In the genomic region with DNA sequence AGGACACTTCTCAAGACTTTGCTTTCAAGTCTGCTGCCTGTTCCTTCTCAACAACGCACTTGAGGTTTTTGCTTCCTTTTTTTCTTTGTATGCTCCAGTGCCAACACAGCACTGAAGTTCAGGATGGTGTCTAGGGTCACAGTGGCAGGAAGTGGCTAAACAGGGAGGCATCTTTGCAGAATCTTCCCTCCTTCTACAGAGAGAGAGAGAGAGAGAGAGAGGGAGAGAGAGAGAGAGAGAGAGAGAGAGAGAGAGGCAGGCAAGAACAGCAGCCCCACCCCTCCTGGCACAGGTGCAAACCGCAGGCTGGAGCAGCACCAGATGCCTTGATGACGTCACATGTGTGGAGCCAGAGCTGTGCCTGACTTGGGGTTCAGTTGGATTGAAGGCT, we compare ENCODE assay signal across 8 mouse cellular contexts.
DNase-seq lines count a peak whose midpoint lies in the region; ATAC-seq lines count a peak whose summit lies in the region.

No protein-coding gene starts in this region.

- ATAC-seq in CD4-positive, CD25-positive, alpha-beta regulatory T cell, adult 4 months = no peak

- WGBS in large intestine, adult 2 months = 3% methylated on average over 3 of the region's 3 CpGs

- DNase-seq in CD4-positive, CD25-positive, alpha-beta regulatory T cell, adult 2 months (ENCODE audit: low read depth, low spot score) = peak; percentile 33
- peak; percentile 27 for DNase-seq in CD4-positive helper T cell, adult 2 months (ENCODE audit: low read depth, low spot score)
- DNase-seq in fibroblast of lung, adult 2 months (ENCODE audit: low read depth) = peak; percentile 78
- peak; percentile 81 for DNase-seq in heart, postnatal 4 days
- peak; percentile 75 for DNase-seq in large intestine, adult 2 months (ENCODE audit: low read depth, low spot score)
- DNase-seq in lung, postnatal 14 days = peak; percentile 86
- DNase-seq in thymus, adult 18-20 months = peak; percentile 59 to 73

Comparison
In these comparisons a context has a peak if more than half of its experiments do, and no peak if none do; other contexts are left out.
1. DNase-seq: peak in every context shown above with its lines; median percentile 86 in lung, postnatal 14 days; 81 in heart, postnatal 4 days; 78 in fibroblast of lung, adult 2 months; 75 in large intestine, adult 2 months; 66 in thymus, adult 18-20 months; 33 in CD4-positive, CD25-positive, alpha-beta regulatory T cell, adult 2 months; 27 in CD4-positive helper T cell, adult 2 months.